Mouse (Mus musculus) cerebellum, adult 9-11 months (tissue): ENCODE measurements around the gene Dlx1.

Experiments used
- DNase-seq: peaks from one replicate; pipeline ENCODE4 v3.0.0; 2022

Dlx1 gene

DNA sequence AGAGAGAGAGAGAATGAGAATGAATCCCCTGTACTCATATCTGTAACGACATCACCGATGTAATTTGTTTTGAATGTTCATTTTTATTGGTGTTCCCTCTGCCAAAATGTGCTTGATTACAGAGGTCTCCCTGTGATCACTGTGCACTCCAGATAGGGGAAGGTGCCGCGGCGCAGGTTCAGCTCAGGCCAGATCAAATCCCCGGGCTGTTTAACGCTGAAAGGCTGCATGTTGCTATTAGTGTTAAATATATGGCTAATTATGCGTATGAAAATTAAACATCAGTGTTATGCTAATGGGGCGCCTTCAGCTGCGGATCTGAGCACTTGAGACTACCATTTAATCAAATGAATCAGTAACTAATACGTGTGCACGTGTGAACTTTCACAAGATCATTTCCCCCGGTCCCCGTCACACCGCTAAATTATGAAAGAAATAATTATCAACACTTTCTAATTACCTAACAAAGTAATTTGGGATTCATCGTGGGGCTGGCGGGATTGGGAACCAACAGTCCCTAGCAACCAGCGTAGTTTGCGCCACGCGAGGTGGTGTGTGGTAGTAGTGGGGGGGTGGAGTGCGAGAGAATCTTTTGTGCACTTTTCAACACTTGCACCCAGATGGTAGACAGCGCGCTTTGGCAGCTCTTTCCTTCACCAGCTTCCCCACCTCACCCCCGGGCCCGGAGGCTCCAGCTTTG lies at the start of gene Dlx1:
Gene Dlx1, plus strand, starts transcription at position 100 of the 700 bp plus-strand sequence.
- no peak for DNase-seq

DNA sequence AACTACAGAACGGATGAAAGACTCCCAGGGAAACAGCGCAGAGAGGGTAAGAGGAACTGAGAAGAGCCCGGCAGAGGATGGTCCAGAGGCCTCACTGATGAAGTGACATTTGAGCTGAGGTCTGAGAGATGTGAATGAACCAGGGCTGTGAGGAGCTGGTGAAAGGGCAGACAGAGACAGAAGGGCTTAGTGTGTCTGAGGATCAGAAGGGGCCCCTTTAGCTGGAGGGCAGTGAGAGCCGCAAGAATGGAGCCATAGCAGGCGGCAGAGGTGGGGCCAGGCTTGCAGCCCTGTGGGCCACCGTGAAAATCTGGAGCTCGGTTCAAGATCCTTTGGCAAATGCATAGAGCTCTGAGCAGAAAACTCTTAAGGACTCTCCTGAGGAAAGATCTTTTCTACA lies 48.0 kb upstream of the Dlx1 start:
- no peak for DNase-seq

DNA sequence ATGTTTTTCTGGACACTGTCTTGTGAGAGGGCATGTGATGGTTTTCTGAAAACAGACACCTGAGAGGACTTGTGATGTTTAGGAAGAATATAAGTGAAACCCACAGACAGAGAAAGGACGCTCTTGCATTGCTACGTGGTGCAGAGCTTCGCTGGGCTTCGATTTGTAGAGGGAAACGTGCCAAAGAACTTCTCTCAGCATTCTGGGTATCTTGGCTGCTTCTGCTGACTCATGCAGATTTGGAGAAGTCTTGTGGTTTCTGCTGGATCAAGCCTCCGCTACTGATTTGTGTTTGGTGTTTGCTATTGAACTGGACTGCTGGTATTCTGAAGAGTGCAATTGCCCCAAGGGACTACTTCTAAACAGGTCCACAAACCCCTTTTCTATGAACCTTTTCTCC lies 46.1 kb upstream of the Dlx1 start:
- no peak for DNase-seq

DNA sequence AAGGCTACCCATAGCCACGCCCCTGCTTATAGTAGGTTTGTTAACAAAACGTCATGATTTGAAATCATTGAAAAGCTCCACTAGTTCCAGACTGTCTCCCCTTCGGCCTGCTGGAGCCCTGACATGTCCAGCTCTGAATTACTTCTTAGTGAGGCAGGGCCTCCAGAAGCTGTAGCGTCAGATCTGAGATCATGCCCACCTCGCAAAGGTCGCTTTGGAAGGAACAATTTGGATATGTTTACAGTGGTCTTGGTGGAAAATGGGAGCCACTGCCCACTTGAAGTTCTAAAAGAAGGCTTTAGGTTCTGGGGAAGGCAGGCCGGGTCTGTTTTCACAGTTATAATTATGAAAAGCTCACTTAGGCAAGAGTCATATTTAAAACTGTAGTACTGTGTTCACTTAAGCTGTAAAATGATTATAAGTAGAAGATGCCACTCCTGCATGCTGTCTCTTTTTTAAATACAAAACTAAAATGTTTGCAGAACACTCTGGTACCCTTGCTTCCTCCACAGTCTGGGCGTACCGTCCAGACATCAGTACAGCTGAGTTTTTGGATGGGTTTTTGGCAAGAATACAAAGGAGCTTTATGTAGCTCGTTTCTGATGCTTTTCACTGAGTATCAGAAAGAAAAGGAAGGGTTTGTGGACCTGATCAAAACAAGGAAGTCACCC lies 44.7 kb upstream of the Dlx1 start:
- no peak for DNase-seq

DNA sequence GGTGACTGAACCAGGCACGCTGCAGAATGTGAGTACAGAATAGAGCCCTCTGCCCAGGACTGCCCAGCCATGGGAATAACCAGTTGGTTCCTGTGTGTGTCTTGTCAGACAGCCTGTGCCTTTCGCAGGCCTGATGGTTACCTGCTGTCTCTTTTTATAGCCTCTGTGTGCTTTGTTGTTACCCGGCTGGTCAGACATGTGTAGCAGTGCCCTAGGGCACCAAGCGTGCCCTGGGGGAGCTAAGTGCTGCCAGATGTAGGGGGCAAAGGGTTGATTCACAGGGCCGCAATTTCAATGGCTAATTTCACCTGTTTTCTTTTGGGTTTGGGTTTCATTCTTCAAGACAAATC lies 44.2 kb upstream of the Dlx1 start:
- DNase-seq = no peak

DNA sequence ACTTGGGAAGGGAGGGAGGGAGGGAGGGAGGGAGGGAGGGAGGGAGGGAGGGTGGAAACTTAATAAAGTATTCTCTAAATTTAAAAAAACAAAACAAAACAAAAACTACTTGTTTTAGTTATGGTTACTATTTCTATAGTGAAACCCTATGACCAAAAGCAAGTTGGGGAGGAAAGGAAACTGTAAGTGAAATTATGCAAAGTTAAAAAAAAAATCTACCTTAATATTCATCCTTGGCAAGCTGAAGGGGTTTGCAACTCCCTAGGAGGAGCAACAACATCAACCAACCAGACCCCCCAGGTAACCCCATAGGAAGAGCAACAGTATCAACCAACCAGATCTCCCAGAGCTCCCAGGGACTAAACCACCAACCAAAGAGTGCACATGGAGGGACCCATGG lies 36.6 kb upstream of the Dlx1 start:
- DNase-seq = no peak

DNA sequence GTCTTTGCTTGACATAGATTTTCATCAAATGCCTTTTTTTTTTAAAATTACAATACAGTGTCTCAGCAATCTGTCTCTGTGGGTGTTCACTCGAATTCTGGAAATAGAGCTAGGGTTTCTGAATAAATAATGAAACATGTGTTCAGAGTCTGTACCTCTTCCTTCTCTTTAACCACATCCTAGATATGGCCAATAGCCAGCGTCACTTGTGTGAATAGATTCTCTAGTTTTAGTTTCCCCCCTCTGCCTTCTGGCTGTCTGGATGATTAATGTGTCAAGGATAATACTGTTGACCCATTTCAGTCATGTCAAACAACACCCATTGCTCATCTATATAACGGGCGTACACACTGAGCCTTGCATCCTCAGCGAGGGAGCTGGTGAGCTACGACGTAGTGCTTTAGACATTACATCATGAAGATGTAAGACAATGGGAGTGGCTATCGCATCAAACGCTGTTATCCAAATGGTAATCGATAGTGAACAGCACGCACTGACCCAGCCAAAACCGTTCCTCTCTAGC lies 34.7 kb upstream of the Dlx1 start:
- no peak for DNase-seq

DNA sequence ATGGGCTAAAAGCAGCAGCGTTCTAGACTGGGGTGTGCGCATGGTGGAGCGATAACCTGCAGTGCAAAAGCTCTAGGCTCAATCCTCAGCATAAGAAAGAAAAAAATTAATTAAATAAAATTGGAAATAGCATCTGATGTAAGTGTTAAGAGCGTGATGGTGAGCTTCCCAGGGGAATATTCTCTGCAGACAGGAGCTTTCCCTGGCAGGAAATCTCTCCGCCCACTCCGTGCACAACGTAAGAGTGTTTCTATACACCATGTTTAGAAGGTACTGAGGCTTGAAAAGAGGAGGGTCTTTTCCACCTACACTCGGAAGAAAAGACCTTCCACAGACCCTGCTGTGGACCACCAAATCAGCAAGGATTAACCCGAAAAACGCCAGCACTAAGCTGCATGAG lies 33.4 kb upstream of the Dlx1 start:
- DNase-seq = no peak

DNA sequence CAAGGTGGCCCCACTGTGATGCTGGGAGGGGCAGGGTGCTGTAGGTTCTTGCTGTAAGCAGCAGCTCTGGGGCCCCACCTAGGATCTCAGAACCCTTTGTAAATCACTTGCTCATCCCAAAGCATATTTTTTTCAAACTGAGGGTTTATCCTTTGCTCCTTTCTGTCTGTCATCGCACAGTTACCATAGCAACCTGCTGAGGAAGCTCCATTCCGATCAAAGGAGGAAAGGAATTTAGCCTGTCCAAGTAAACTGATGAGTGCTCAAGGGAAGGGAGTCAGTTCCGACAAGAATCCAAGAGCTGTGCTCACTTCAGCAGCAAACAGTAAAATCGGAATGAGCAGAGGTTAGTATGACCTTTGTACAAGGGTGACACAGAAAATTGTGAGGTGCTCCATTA lies 32.9 kb upstream of the Dlx1 start:
- no peak for DNase-seq

DNA sequence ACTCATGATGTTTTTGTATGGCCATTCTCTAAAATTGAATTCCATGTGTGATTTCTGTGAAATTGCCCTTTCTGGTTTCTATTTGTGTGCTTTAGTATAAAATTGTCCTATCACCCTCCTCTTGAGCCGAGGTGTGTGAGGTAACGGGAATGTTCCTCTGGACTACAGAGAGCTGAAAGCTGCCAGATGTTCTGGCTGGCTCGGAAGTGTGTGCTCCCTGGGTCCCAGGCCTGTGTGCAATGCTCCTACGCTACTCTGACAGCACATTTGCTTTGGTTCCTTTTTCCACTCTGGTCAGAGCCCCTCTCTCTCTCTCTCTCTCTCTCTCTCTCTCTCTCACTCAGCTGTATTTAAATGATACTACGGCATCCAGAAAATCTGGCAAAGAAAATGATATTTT lies 30.7 kb upstream of the Dlx1 start:
- no peak for DNase-seq

DNA sequence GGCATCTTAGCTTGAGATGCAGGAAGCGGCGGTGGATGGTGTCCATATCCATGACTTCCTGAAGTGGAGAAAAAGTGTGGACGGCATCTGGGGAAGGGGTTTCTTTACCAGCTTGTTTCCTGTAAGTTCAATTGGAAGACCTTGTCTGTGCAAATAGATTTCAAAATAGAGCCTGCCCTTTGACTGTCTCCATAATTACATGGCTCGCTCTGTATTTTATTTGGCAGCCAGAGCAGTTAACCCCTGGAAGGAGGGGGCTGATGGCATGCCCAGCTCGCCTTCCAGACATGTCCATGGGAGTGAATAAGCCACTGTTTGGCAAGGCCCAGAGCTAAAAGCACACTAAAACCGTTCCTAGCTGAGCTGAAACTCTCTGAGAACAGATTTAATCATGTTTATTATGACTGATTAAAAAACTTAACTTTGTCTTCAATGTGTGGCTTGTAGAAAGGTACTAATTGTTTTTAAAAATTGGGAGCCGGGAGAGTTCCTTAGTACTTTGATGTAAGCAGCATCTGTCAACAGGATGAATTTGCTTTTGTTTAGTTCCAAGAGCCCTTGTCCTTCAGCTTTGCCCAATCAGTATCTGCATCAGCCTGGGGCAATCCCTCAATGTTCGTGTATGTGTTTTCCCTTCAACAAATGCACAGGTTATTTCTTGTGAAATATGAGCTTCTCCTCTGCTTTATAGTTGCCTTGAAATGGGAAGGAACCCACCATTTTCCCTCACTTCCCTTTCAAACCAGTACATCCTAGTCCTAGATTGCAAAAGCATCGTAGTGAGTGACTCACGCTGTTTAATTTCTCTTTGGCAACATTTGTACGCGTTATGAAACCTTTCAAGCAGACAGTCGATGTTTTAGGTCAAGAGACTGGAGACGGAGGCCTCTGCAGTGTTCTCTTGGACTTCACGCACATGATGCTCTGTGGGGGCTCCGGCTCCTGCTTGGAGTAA lies 28.4 kb upstream of the Dlx1 start:
- no peak for DNase-seq

DNA sequence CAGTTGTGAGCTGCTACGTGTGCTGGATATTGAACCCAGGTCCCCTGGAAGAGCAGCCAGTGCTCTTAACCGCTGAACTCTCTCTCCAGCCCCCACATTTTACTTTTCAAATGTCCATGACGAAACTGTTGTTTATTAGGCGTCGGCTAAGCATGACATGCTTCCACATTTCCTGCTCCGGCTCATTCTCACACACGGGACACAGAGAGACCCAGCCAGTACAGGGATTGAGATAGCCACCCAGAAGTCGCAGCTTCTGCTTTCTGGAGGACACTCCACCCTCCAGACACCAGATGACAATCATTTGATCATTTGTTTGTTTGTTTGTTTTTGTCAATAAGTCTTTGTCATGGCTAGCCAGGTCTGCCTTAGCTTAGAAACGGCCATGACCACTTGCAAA lies 23.1 kb upstream of the Dlx1 start:
- no peak for DNase-seq

DNA sequence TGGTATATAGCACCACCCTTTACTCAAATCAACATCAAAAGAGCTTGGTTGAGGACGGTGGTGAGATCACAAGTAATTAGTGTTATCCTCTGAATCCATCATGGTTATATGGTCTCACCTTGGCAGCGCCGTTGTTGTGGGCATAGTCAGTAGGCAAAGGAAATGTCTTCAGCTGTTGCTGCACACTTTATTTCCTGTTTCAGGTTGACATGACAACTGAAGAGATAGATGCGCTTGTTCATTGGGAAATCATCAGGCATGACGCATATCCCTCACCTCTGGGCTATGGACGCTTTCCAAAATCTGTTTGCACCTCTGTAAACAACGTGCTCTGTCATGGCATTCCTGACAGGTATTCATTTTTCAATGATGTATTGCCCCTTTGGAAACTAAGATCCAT lies 16.7 kb upstream of the Dlx1 start:
- no peak for DNase-seq

DNA sequence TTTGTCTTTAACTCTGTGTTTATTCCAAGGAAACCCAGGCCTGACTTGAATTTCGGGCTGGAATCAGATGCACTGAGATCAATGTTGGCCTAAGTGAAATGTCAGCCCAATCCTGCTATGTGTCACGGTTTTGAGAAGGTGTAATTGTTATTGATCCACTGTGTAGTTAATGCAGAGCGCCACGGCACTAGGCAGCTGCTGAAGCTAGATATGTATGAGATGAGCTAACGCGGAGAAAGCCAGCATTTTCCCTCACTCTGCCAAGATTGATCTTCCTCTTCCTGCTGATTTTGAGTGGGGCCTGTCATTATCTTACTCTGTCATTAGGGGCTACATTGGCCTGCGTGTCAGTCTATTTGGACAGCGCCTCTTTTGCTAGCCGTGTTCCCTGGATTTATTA lies 15.6 kb upstream of the Dlx1 start:
- no peak for DNase-seq

DNA sequence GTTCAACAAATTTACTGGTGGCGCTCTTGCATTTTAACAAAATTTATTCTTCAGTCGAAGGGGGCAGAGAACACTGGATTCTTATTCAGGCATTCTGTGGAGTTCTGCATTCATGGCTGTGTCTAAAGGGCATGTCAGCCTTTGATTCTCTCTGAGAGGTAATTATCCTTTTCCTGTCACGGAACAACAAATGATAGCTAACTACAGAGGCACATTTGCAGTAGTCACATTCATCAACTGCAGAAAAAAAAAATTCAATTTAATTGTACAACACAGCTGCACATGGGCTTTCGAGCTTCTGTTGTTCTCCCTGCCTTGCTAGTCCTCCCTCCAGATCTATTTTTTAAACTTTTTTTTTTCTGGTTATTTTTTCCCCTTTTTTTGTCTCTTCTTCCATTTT lies 10.9 kb upstream of the Dlx1 start:
- no peak for DNase-seq

DNA sequence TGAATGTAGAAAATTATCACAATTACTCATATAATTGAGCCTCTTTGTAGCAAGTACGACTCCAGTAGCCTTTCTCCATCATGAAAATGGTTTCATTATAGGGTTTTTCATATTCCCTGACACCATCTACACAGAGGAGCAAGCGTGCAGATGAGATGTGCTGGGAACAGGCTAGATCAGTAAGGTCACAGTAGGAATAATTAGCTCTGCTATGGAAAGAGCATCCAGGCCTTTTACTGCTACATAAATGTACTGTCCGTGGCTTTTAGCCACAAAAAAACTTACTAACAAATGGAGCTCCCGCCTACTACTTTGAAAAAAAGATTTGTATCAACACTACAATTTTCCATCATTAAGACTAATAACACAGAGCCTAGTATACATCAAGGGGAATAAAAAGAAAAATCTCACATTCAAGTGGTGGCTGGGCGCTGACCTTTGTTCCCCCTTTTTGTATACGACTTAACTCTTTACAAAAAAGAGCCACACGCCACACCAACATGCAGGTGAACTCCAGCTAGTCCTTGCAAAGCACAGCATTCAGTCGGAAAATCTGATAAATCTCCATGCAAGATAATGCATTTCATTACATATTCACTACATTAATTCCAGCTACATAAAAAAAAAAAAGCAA lies 10.3 kb upstream of the Dlx1 start:
- no peak for DNase-seq

DNA sequence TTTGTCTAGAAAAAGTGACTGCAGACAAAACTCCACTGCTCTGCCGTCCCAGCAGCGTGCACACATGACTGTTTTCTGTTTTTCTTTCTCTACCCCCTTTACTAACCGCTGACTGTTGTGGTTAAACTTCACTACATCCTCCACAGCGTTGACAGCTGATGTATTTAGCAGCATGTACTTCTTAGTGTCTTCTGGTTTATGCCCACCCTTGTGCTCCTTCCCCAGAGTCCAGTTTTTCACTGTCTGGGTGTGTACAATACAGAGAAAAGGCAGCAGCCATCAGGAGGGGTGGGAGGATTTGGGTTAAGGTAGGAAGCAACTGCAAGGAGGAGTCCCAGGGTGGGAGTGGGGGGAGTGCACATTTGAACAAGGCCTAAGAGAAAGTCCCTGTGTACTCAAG lies 5.0 kb upstream of the Dlx1 start:
- DNase-seq = no peak

DNA sequence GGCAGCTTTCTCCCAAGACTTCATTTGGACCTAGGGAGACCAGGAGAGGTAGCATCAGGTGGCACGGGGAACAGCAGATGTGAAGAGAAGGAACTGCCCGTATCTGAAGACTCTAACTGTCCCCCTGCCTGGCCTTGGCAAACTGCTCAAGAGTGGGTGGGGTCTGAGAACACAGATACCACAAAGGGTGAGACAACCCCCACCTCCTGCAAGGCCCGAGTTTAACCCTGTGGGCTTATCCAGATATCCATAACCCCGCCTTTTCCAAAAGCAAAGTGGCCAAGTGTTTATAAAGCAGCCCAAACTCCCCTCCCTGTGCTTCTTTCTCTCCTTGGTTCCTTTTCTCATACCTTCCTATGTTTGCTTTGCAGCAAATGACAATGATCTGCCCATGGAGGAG lies 4.5 kb upstream of the Dlx1 start:
- DNase-seq = no peak

DNA sequence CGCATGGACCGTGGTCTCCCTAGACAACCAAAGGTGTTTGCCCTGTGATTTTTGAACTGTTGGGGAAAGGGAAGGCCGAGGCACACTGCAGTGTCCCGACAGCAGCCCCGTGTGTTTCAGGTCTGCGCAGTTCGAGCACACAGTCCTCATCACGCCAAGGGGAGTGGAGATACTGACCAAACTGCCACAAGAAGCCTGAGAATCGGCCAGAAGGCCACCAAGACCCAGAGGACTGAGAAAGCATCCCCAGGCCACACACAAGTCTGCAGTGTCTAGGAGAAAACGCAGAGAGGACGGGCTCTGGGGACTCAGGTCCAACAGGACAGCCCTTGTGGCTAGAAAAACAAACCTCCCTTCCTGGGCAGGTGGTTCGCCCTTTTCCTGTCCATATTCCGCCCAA lies 3.1 kb upstream of the Dlx1 start:
- DNase-seq = no peak

DNA sequence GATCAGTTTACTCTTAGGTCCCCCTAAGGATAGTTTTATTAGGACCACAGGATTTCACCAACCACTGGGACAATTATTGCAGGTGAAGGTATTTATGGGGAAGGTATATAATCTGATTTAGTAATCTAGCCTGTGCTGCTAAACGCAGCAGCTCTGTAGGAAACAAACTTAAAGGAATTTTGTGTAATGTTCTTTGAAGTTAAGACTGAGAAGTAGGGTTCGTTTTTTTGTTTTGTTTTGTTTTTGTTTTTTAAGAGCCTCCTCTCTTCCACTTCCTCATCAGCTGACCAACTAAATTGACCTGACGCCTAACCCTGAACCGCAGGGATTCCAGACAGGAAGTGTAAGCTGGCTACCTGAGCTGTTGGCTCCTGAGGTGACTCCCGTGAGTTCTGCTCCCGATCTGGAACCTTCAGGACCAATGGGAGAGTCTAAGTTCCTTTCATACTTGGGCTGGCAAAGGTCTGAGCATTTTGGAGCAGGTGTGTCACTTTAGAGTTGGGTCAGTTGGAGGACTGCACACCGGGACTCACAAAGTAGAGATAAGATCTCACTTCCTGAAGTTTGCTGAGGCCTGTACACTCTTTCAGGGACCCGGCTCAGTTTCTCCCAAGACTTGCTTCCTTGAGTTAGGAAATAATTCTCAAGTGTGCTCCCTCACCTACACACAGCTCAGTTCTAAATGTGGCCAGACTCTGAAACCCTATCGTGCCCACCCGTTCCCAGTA lies 1.2 kb upstream of the Dlx1 start:
- DNase-seq = no peak

DNA sequence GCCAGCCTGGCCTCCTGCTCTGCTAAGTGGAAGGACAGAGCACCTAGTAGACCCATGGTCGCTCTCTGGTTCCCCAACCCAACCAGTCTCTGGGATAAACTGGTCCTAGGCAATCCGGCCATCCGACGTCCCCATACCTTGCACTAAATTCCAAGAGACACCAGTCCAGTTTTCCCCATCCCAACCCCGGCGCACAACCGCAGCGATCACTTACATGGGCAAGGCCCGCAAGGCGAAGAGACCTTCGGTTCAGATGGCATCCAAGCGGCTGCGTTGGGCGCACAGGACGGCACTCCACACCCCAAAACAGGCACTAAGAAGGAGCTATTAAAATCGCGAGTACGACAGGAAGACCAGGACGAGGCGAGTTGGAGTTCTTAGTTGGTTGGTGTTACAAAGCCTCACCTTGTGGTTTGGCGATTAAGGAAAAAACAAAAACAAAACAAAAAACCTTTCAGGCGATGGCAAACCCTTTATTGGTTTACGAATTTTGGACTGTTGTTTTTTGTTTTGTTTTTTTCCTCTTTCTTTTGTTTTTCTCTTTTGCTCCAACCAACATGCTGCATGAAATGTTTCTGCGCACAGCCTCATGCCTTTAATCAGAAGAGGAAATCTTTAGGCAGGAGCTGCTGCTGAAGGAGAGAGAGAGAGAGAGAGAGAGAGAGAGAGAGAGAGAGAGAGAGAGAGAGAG lies 445 bp upstream of the Dlx1 start:
- no peak for DNase-seq
